Mouse (Mus musculus) liver, embryonic 15.5 days (tissue): ENCODE data around the gene Ypel3. TPM values are rescaled to one million over a fixed set of nuclear protein-coding genes. Genes with fewer than 3 reads are reported as not detected.

Experiments used
- ATAC-seq: fragments of 200-750 bp; cut with Nextera tagmentation; 2 replicates; pipeline ENCODE4 v1.8.0; 2017; ENCODE audit warnings: moderate number of reproducible peaks, mild to moderate bottlenecking, moderate library complexity; ENCODE audit not compliant: insufficient read depth
- H3K27ac ChIP-seq: fragments of 300-500 bp; sonication (generic); replicated peaks from 2 replicates; pipeline ENCODE4 v1.5.1; 2015; ENCODE audit warnings: mild to moderate bottlenecking, inconsistent platforms
- H3K27me3 ChIP-seq: fragments of 300-500 bp; sonication (generic); 2 replicates; pipeline ENCODE4 v1.6.1; 2015; ENCODE audit warnings: mild to moderate bottlenecking, inconsistent platforms
- H3K36me3 ChIP-seq: fragments of 300-500 bp; sonication (generic); replicated peaks from 2 replicates; pipeline ENCODE4 v1.6.1; 2015; ENCODE audit warnings: moderate library complexity, mild to moderate bottlenecking, inconsistent platforms
- H3K4me1 ChIP-seq: fragments of 300-500 bp; sonication (generic); replicated peaks from 2 replicates; pipeline ENCODE4 v1.6.1; 2015; ENCODE audit warnings: inconsistent platforms
- H3K4me2 ChIP-seq: fragments of 300-500 bp; sonication (generic); 2 replicates; pipeline ENCODE4 v1.6.1; 2015; ENCODE audit warnings: moderate library complexity, mild to moderate bottlenecking, inconsistent platforms
- H3K4me3 ChIP-seq: fragments of 300-500 bp; sonication (generic); replicated peaks from 2 replicates; pipeline ENCODE4 v1.5.1; 2015; ENCODE audit warnings: mild to moderate bottlenecking, inconsistent platforms
- H3K9ac ChIP-seq: fragments of 300-500 bp; sonication (generic); 2 replicates; pipeline ENCODE4 v1.6.1; 2015; ENCODE audit warnings: moderate library complexity, mild to moderate bottlenecking, inconsistent platforms
- H3K9me3 ChIP-seq: fragments of 300-500 bp; sonication (generic); replicated peaks from 2 replicates; pipeline ENCODE4 v1.6.1; 2016; ENCODE audit warnings: inconsistent platforms
- WGBS: fragments of 180-500 bp; shearing (Covaris S2); methylation state at CpG from one replicate; pipeline ENCODE4 v1.1.7; 2015; ENCODE audit warnings: mixed read lengths; ENCODE audit not compliant: insufficient replicate concordance; 5-methylcytosine and 5-hydroxymethylcytosine counted together
- polyA plus RNA-seq: library from polyadenylated mRNA; unstranded; fragments of >200 nt; fragmentation: Nextera tagmentation; extraction: Ambion mirVana; gene quantifications from 2 replicates; pipeline ENCODE4 v1.2.1, GENCODE M21; 2015

Gene Ypel3
- polyA plus RNA-seq, 1 experiment from 2014 or later, result 103 TPM

GRCm38 (mm10) chr7:126816494-126816893 is 39.7 kb downstream of the Ypel3 start:
- Histone ChIP-seq H3K27ac (no peak overlapping the region), H3K9ac (no peak overlapping the region), H3K4me3 (no peak overlapping the region), H3K36me3 (no peaks in the 10 kb centered on the region), H3K9me3 (no peaks in the 10 kb centered on the region), H3K27me3 (peaks cover 10% of the 10 kb centered on the region; the same call in 1 of the 2 replicates), H3K4me1 (no peaks in the 10 kb centered on the region), H3K4me2 (no peak overlapping the region)
- ATAC-seq, result no peak
- 63% methylated on average over 8 of the region's 8 CpGs for WGBS

GRCm38 (mm10) chr7:126817595-126817994 is 40.8 kb downstream of the Ypel3 start:
- H3K4me2 ChIP-seq, result no peak overlapping the region
- WGBS, result 71% methylated on average over 7 of the region's 7 CpGs
- no peaks in the 10 kb centered on the region for H3K9me3 ChIP-seq
- no peaks in the 10 kb centered on the region for H3K36me3 ChIP-seq
- no peak overlapping the region for H3K9ac ChIP-seq
- no peak overlapping the region for H3K4me3 ChIP-seq
- no peak for ATAC-seq
- H3K4me1 ChIP-seq, result 0 out of 2 replicates have a peak, but pooled peaks cover 7% of the 10 kb centered on the region
- peaks cover 18% of the 10 kb centered on the region for H3K27me3 ChIP-seq
- H3K27ac ChIP-seq, result no peak overlapping the region

- no peak for ATAC-seq
- no peaks in the 10 kb centered on the region for H3K36me3 ChIP-seq
- no peak overlapping the region for H3K27ac ChIP-seq
- 17% methylated on average over 1 of the region's 1 CpGs for WGBS
- H3K27me3 ChIP-seq, result peaks cover 31% of the 10 kb centered on the region
- no peak overlapping the region for H3K4me2 ChIP-seq
- 0 out of 2 replicates have a peak, but pooled peaks cover 8% of the 10 kb centered on the region for H3K4me1 ChIP-seq
- no peak overlapping the region for H3K9ac ChIP-seq
- no peak overlapping the region for H3K4me3 ChIP-seq
- no peaks in the 10 kb centered on the region for H3K9me3 ChIP-seq
Observed at GRCm38 (mm10) chr7:126818818-126819217, 42.1 kb downstream of the Ypel3 start.

- H3K27me3 ChIP-seq, result peaks cover 61% of the 10 kb centered on the region
- H3K9me3 ChIP-seq, result no peaks in the 10 kb centered on the region
- H3K27ac ChIP-seq, result no peak overlapping the region
- WGBS, result 22% methylated on average over 7 of the region's 7 CpGs
- no peaks in the 10 kb centered on the region for H3K36me3 ChIP-seq
- no peak overlapping the region for H3K4me2 ChIP-seq
- H3K9ac ChIP-seq, result no peak overlapping the region
- H3K4me1 ChIP-seq, result 0 out of 2 replicates have a peak, but pooled peaks cover 8% of the 10 kb centered on the region
- H3K4me3 ChIP-seq, result no peak overlapping the region
- no peak for ATAC-seq
Observed at GRCm38 (mm10) chr7:126821835-126822511, 45.2 kb downstream of the Ypel3 start.

GRCm38 (mm10) chr7:126822741-126823140 is 46.0 kb downstream of the Ypel3 start:
- Histone ChIP-seq H3K36me3 (no peaks in the 10 kb centered on the region), H3K27me3 (peaks cover 61% of the 10 kb centered on the region), H3K9ac (no peak overlapping the region), H3K4me1 (0 out of 2 replicates have a peak, but pooled peaks cover 8% of the 10 kb centered on the region), H3K27ac (no peak overlapping the region), H3K4me3 (no peak overlapping the region), H3K4me2 (no peak overlapping the region), H3K9me3 (no peaks in the 10 kb centered on the region)
- WGBS, result 34% methylated on average over 9 of the region's 9 CpGs
- ATAC-seq, result no peak

- WGBS, result 5% methylated on average over 18 of the region's 19 CpGs
- Histone ChIP-seq H3K27me3 (peaks cover 62% of the 10 kb centered on the region), H3K9me3 (no peaks in the 10 kb centered on the region), H3K27ac (no peak overlapping the region), H3K36me3 (no peaks in the 10 kb centered on the region), H3K4me1 (0 out of 2 replicates have a peak, but pooled peaks cover 8% of the 10 kb centered on the region), H3K9ac (no peak overlapping the region), H3K4me2 (no peak overlapping the region), H3K4me3 (no peak overlapping the region)
- ATAC-seq, result no peak
Observed at GRCm38 (mm10) chr7:126823202-126823711, 46.5 kb downstream of the Ypel3 start.

GRCm38 (mm10) chr7:126823940-126824339 is 47.2 kb downstream of the Ypel3 start:
- H3K36me3 ChIP-seq, result no peaks in the 10 kb centered on the region
- H3K27ac ChIP-seq, result no peak overlapping the region
- no peaks in the 10 kb centered on the region for H3K9me3 ChIP-seq
- no peak for ATAC-seq
- 0 out of 2 replicates have a peak, but pooled peaks cover 8% of the 10 kb centered on the region for H3K4me1 ChIP-seq
- no peak overlapping the region for H3K4me2 ChIP-seq
- H3K9ac ChIP-seq, result no peak overlapping the region
- 16% methylated on average over 10 of the region's 10 CpGs for WGBS
- H3K4me3 ChIP-seq, result no peak overlapping the region
- H3K27me3 ChIP-seq, result peaks cover 68% of the 10 kb centered on the region

- no peak overlapping the region for H3K4me3 ChIP-seq
- WGBS, result 25% methylated on average over 8 of the region's 8 CpGs
- peaks cover 80% of the 10 kb centered on the region for H3K27me3 ChIP-seq
Observed at GRCm38 (mm10) chr7:126825403-126825802, 48.6 kb downstream of the Ypel3 start.

GRCm38 (mm10) chr7:126825952-126826351 is 49.2 kb downstream of the Ypel3 start:
- 53% methylated on average over 5 of the region's 5 CpGs for WGBS
- Histone ChIP-seq H3K4me3 (no peak overlapping the region), H3K27me3 (peaks cover 82% of the 10 kb centered on the region)

More at GRCm38 (mm10) chr7:126825403-126825802, 48.6 kb downstream of the Ypel3 start:
- no peaks in the 10 kb centered on the region for H3K36me3 ChIP-seq
- no peak overlapping the region for H3K27ac ChIP-seq
- no peak for ATAC-seq
- H3K9me3 ChIP-seq, result no peaks in the 10 kb centered on the region
- no peak overlapping the region for H3K9ac ChIP-seq
- 0 out of 2 replicates have a peak, but pooled peaks cover 8% of the 10 kb centered on the region for H3K4me1 ChIP-seq
- no peak overlapping the region for H3K4me2 ChIP-seq

More at GRCm38 (mm10) chr7:126825952-126826351, 49.2 kb downstream of the Ypel3 start:
- Histone ChIP-seq H3K9me3 (no peaks in the 10 kb centered on the region), H3K36me3 (no peaks in the 10 kb centered on the region), H3K27ac (no peak overlapping the region), H3K9ac (no peak overlapping the region), H3K4me2 (no peak overlapping the region), H3K4me1 (0 out of 2 replicates have a peak, but pooled peaks cover 8% of the 10 kb centered on the region)
- no peak for ATAC-seq
